Mouse (Mus musculus) stomach, embryonic 14.5 days (tissue): ENCODE data around the gene Slc6a20a. TPM values are rescaled to one million over a fixed set of nuclear protein-coding genes. Genes with fewer than 3 reads are reported as not detected.

Experiments used
- ATAC-seq: fragments of 200-750 bp; cut with Nextera tagmentation; 2 replicates; pipeline ENCODE4 v1.8.0; 2017; ENCODE audit warnings: low read depth, moderate TSS enrichment; ENCODE audit not compliant: insufficient number of reproducible peaks, insufficient read depth, low FRiP score
- H3K27ac ChIP-seq: fragments of 300-500 bp; sonication (generic); 2 replicates; pipeline ENCODE4 v1.5.1; 2014; ENCODE audit warnings: mild to moderate bottlenecking, low read length, moderate library complexity, mixed read lengths
- H3K27me3 ChIP-seq: fragments of 300-500 bp; sonication (generic); 2 replicates; pipeline ENCODE4 v1.6.1; 2014; ENCODE audit warnings: low read length, control low read depth, mixed read lengths; ENCODE audit not compliant: control insufficient read depth, insufficient read depth
- H3K36me3 ChIP-seq: fragments of 300-500 bp; sonication (generic); 2 replicates; pipeline ENCODE4 v1.6.1; 2014; ENCODE audit warnings: mild to moderate bottlenecking, control low read depth, low read length, moderate library complexity, mixed read lengths; ENCODE audit not compliant: control insufficient read depth, insufficient read depth
- H3K4me1 ChIP-seq: fragments of 300-500 bp; sonication (generic); 2 replicates; pipeline ENCODE4 v1.6.1; 2014; ENCODE audit warnings: low read length, control low read depth, mixed read lengths; ENCODE audit not compliant: control insufficient read depth, insufficient read depth
- H3K4me2 ChIP-seq: fragments of 300-500 bp; sonication (generic); replicated peaks from 2 replicates; pipeline ENCODE4 v1.6.1; 2014; ENCODE audit warnings: low read depth, low read length, control low read depth
- H3K4me3 ChIP-seq: fragments of 300-500 bp; sonication (generic); 2 replicates; pipeline ENCODE4 v1.5.1; 2014; ENCODE audit warnings: low read depth, low read length, control low read depth
- H3K9ac ChIP-seq: fragments of 300-500 bp; sonication (generic); replicated peaks from 2 replicates; pipeline ENCODE4 v1.6.1; 2014; ENCODE audit warnings: low read depth, mild to moderate bottlenecking, control low read depth, low read length, moderate library complexity, mixed read lengths
- H3K9me3 ChIP-seq: fragments of 300-500 bp; sonication (generic); 2 replicates; pipeline ENCODE4 v1.6.1; 2016; ENCODE audit warnings: low read depth, low read length, control low read depth; ENCODE audit not compliant: control insufficient read depth
- WGBS: fragments of 180-500 bp; shearing (Covaris S2); extraction: QIAGEN DNeasy Blood & Tissue Kit; methylation state at CpG from one replicate; pipeline ENCODE4 v1.1.7; 2014; 5-methylcytosine and 5-hydroxymethylcytosine counted together
- polyA plus RNA-seq: library from polyadenylated mRNA; unstranded; fragments of >200 nt; fragmentation: Nextera tagmentation; extraction: Ambion mirVana; gene quantifications from 2 replicates; pipeline ENCODE4 v1.2.1, GENCODE M21; 2014

Gene Slc6a20a
- polyA plus RNA-seq, 1 experiment from 2014 or later, result 0.27 TPM

DNA sequence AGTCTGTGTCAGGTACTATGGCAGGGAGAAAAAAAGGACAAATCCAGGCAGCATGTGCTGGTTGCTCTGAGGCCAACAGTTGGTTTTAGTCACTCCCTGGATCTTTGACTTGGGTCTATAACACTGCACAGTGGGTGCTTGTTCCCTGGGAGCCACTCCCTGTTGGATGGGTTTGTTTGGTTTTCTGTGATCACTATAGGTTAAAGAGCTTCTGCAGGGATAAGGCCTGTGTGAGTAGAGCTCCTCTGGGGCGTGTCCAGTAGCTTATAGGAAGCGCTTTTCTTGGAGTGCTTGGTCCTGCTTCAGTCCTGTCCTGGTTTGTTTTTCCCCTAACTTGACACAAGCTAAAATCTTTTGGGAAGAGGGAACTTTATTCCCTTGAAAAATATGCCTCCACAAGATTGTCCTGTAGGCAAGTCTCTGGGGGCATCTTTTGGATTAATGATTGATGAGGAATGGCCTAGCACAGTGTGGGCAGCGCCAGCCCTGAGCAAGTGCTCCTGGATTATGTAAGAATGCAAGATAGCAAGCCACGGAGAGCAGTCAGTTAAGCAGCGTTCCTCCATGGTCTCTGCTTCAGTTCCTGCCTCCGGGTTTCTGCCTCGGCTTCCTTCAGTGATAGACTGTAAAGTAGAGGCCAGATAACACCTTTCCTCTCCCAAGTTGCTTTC is 89.3 kb downstream of the Slc6a20a start:
- no peak overlapping the region for H3K27ac ChIP-seq
- no peaks in the 10 kb centered on the region for H3K27me3 ChIP-seq
- H3K4me3 ChIP-seq, result no peak overlapping the region
- 69% methylated on average over 7 of the region's 7 CpGs for WGBS
- no peak overlapping the region for H3K9ac ChIP-seq
- H3K36me3 ChIP-seq, result peaks cover 23% of the 10 kb centered on the region
- H3K9me3 ChIP-seq, result no peaks in the 10 kb centered on the region
- H3K4me1 ChIP-seq, result no peaks in the 10 kb centered on the region
- ATAC-seq, result no peak
- H3K4me2 ChIP-seq, result no peak overlapping the region

Other genes with a start within 250 kb of the Slc6a20a start
- gene Limd1, start 200.2 kb downstream of the Slc6a20a start, polyA plus RNA-seq, result 56.3 and 61.0 TPM in 2 replicates
- 51.7 and 53.8 TPM in 2 replicates for gene Sacm1l, start 149.1 kb downstream of the Slc6a20a start, polyA plus RNA-seq
- gene Slc6a20b, start 46.3 kb downstream of the Slc6a20a start, polyA plus RNA-seq, result 0.31 and 0.69 TPM in 2 replicates
- 0.26 and 0.32 TPM in 2 replicates for gene Ccr9, start 446 bp downstream of the Slc6a20a start, polyA plus RNA-seq
- 66.4 and 68.2 TPM in 2 replicates for gene Lztfl1, start 38.8 kb upstream of the Slc6a20a start, polyA plus RNA-seq
- gene Cxcr6, start 127.6 kb upstream of the Slc6a20a start, polyA plus RNA-seq, result 0.97 and 1.4 TPM in 2 replicates
- 15.1 and 19.7 TPM in 2 replicates for gene Fyco1, start 173.0 kb upstream of the Slc6a20a start, polyA plus RNA-seq
- gene Xcr1, start 183.1 kb upstream of the Slc6a20a start, polyA plus RNA-seq, result 0.06 and 0.07 TPM in 2 replicates